Mouse (Mus musculus) midbrain, embryonic 11.5 days (tissue): ENCODE measurements around the gene Pld5. TPM values are rescaled to one million over a fixed set of nuclear protein-coding genes. Genes with fewer than 3 reads are reported as not detected.

Experiments
- ATAC-seq: fragments of 200-750 bp; cut with Nextera tagmentation; 2 replicates; pipeline ENCODE4 v1.8.0; 2017; ENCODE audit warnings: moderate TSS enrichment, moderate library complexity; ENCODE audit not compliant: low FRiP score
- DNase-seq: peaks from one replicate; pipeline ENCODE4 v3.0.0; 2015; ENCODE audit warnings: low spot score; ENCODE audit errors: missing footprints
- H3K27ac ChIP-seq: fragments of 300-500 bp; sonication (generic); 2 replicates; pipeline ENCODE4 v1.5.1; 2014; ENCODE audit warnings: low read depth, low read length
- H3K27me3 ChIP-seq: fragments of 300-500 bp; sonication (generic); 2 replicates; pipeline ENCODE4 v1.6.1; 2014; ENCODE audit warnings: mild to moderate bottlenecking, low read length, moderate library complexity, mixed read lengths; ENCODE audit not compliant: control insufficient read depth, insufficient read depth
- H3K36me3 ChIP-seq: fragments of 300-500 bp; sonication (generic); 2 replicates; pipeline ENCODE4 v1.6.1; 2014; ENCODE audit warnings: mild to moderate bottlenecking, low read length, moderate library complexity, mixed read lengths; ENCODE audit not compliant: control insufficient read depth, insufficient read depth
- H3K4me1 ChIP-seq: fragments of 300-500 bp; sonication (generic); 2 replicates; pipeline ENCODE4 v1.6.1; 2014; ENCODE audit warnings: low read length; ENCODE audit not compliant: control insufficient read depth, insufficient read depth
- H3K4me2 ChIP-seq: fragments of 300-500 bp; sonication (generic); 2 replicates; pipeline ENCODE4 v1.6.1; 2014; ENCODE audit warnings: mild to moderate bottlenecking, moderate library complexity
- H3K4me3 ChIP-seq: fragments of 300-500 bp; sonication (generic); 2 replicates; pipeline ENCODE4 v1.5.1; 2014; ENCODE audit warnings: low read depth, low read length
- H3K9ac ChIP-seq: fragments of 300-500 bp; sonication (generic); 2 replicates; pipeline ENCODE4 v1.6.1; 2014; ENCODE audit warnings: low read length
- H3K9me3 ChIP-seq: fragments of 300-500 bp; sonication (generic); 2 replicates; pipeline ENCODE4 v1.6.1; 2016; ENCODE audit warnings: low read length; ENCODE audit not compliant: control insufficient read depth
- WGBS: fragments of 180-500 bp; shearing (Covaris S2); extraction: QIAGEN DNeasy Blood & Tissue Kit; methylation state at CpG from one replicate; pipeline ENCODE4 v1.1.7; 2014; 5-methylcytosine and 5-hydroxymethylcytosine counted together
- polyA plus RNA-seq: library from polyadenylated mRNA; unstranded; fragments of >200 nt; fragmentation: Nextera tagmentation; extraction: Ambion mirVana; gene quantifications from 2 replicates; pipeline ENCODE4 v1.2.1, GENCODE M21; 2014

The Pld5 gene
- polyA plus RNA-seq, 1 experiment from 2014 or later = 0.75 TPM

GRCm38 (mm10) chr1:176036028-176036427 lies 239.1 kb downstream of the Pld5 start:
- H3K27me3 ChIP-seq = no peaks in the 10 kb centered on the region
- no peak overlapping the region for H3K4me2 ChIP-seq
- H3K4me3 ChIP-seq = no peak overlapping the region
- no peak overlapping the region for H3K9ac ChIP-seq
- H3K36me3 ChIP-seq = no peaks in the 10 kb centered on the region
- no peaks in the 10 kb centered on the region for H3K9me3 ChIP-seq
- no peaks in the 10 kb centered on the region for H3K4me1 ChIP-seq
- WGBS = 73% methylated on average over 3 of the region's 3 CpGs
- DNase-seq (no peak), ATAC-seq (no peak)
- H3K27ac ChIP-seq = no peak overlapping the region

DNA sequence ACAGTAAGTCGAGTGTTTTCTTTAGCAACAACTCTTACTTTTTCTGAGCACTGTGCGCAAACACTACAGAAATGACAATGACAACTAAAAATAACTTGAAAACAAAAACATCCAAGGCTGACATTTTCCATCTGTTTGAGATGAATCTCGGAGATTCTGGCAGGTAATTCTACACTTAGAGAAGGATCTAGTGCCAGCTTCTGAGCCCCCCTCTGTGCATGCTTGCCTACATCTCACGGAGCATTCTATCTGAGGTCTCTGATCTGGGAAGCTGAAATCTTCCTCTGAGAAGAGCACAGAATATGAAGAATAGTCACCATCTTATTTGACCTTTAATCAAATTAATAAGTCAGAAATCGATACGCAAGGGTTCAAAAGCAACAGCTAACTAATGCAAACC lies 240.4 kb downstream of the Pld5 start:
- Histone ChIP-seq H3K9me3 (no peaks in the 10 kb centered on the region), H3K27me3 (no peaks in the 10 kb centered on the region), H3K36me3 (no peaks in the 10 kb centered on the region), H3K27ac (no peak overlapping the region), H3K4me2 (no peak overlapping the region), H3K4me3 (no peak overlapping the region), H3K9ac (no peak overlapping the region), H3K4me1 (no peaks in the 10 kb centered on the region)
- ATAC-seq (no peak), DNase-seq (no peak)
- WGBS = 86% methylated on average over 6 of the region's 6 CpGs

- Histone ChIP-seq H3K4me3 (no peak overlapping the region), H3K36me3 (no peaks in the 10 kb centered on the region), H3K9ac (no peak overlapping the region), H3K9me3 (no peaks in the 10 kb centered on the region), H3K4me2 (no peak overlapping the region), H3K27me3 (no peaks in the 10 kb centered on the region), H3K4me1 (no peaks in the 10 kb centered on the region), H3K27ac (no peak overlapping the region)
- WGBS = 75% methylated on average over 5 of the region's 5 CpGs
- no peak for DNase-seq
- ATAC-seq = no peak
Observed at GRCm38 (mm10) chr1:176033698-176034097, 241.4 kb downstream of the Pld5 start.

- no peaks in the 10 kb centered on the region for H3K36me3 ChIP-seq
- 70% methylated on average over 1 of the region's 1 CpGs for WGBS
- no peaks in the 10 kb centered on the region for H3K9me3 ChIP-seq
- ATAC-seq = no peak
- no peak overlapping the region for H3K9ac ChIP-seq
- H3K4me1 ChIP-seq = no peaks in the 10 kb centered on the region
- H3K27me3 ChIP-seq = no peaks in the 10 kb centered on the region
- H3K4me2 ChIP-seq = no peak overlapping the region
- DNase-seq = no peak
- H3K27ac ChIP-seq = no peak overlapping the region
- no peak overlapping the region for H3K4me3 ChIP-seq
Observed at GRCm38 (mm10) chr1:176029063-176029462, 246.0 kb downstream of the Pld5 start.

DNA sequence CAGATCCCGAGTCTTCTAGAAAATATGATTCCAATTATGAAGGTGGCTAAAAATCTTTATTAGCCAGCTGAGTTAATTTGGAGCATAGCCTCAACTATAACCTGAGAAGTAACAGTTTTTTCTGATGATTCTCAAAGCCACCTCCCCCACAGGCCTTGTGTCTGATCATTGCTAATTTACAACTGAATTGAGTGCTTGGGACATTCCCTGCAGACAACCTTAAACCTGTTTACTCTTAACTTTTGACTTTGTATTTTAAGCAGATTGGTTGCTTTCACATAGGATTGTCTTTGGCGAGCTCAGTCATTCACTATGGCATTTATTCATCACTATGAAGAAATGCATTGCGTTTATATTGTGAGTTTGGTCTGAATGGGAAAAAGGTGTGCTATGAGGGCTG lies 246.7 kb downstream of the Pld5 start:
- H3K4me1 ChIP-seq = no peaks in the 10 kb centered on the region
- no peaks in the 10 kb centered on the region for H3K27me3 ChIP-seq
- H3K9me3 ChIP-seq = no peaks in the 10 kb centered on the region
- DNase-seq = no peak
- H3K4me2 ChIP-seq = no peak overlapping the region
- ATAC-seq = no peak
- H3K4me3 ChIP-seq = no peak overlapping the region
- no peak overlapping the region for H3K9ac ChIP-seq
- no peaks in the 10 kb centered on the region for H3K36me3 ChIP-seq
- H3K27ac ChIP-seq = no peak overlapping the region
- 57% methylated on average over 3 of the region's 3 CpGs for WGBS

DNA sequence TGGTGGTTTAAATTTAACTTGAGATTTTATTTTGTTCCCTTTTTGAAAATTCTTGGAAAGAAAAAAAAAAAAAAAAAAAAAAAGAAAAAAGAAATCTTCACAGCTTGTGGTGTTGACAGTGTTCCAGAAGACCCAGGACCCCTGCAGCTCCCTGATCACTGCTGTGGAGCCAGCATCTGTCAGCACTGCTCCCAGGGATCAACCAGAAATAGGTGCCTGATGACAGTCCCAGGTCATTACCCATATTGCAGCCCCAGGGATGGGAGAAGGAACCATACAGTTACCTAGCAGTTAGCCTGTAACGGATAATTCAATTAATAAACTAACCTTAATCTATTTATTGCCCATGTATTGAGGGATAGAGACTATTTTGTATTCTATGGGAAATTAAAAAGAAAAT lies 250.6 kb downstream of the Pld5 start:
- Histone ChIP-seq H3K27ac (no peak overlapping the region), H3K4me1 (no peaks in the 10 kb centered on the region), H3K4me3 (no peak overlapping the region), H3K27me3 (no peaks in the 10 kb centered on the region), H3K9me3 (no peaks in the 10 kb centered on the region), H3K4me2 (no peak overlapping the region), H3K36me3 (no peaks in the 10 kb centered on the region), H3K9ac (no peak overlapping the region)
- no peak for ATAC-seq
- 31% methylated on average over 1 of the region's 1 CpGs for WGBS
- DNase-seq = no peak

- DNase-seq (no peak), ATAC-seq (no peak)
- Histone ChIP-seq H3K36me3 (no peaks in the 10 kb centered on the region), H3K27me3 (no peaks in the 10 kb centered on the region), H3K27ac (no peak overlapping the region), H3K9ac (no peak overlapping the region), H3K4me3 (no peak overlapping the region), H3K4me2 (no peak overlapping the region), H3K4me1 (peaks cover 7% of the 10 kb centered on the region), H3K9me3 (no peaks in the 10 kb centered on the region)
- WGBS = 93% methylated on average over 3 of the region's 3 CpGs
Observed at GRCm38 (mm10) chr1:176018523-176018922, 256.6 kb downstream of the Pld5 start.

DNA sequence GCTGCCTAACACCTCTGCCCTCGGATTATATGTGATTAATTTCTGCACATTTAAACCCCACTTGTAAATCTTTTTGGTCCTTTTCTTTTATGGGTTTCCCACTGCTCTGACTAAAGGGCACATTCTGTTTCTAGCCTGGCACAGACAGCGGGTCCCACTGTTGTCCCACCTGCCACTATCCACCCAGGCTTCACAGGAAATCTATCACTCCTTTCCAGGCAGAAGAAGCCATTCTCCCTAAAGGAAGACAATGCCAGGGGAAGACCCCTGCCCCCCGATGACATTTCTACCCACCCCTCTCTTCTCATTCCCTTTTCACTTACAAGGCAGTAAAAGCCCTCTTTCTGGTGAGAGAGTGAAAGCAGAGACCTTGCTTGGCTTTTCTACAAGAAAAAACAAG lies 259.0 kb downstream of the Pld5 start:
- Histone ChIP-seq H3K27ac (no peak overlapping the region), H3K4me1 (peaks cover 11% of the 10 kb centered on the region), H3K36me3 (no peaks in the 10 kb centered on the region), H3K9me3 (no peaks in the 10 kb centered on the region), H3K4me2 (no peak overlapping the region), H3K9ac (no peak overlapping the region), H3K4me3 (no peak overlapping the region), H3K27me3 (no peaks in the 10 kb centered on the region)
- DNase-seq = no peak
- 65% methylated on average over 3 of the region's 3 CpGs for WGBS
- ATAC-seq = no peak

DNA sequence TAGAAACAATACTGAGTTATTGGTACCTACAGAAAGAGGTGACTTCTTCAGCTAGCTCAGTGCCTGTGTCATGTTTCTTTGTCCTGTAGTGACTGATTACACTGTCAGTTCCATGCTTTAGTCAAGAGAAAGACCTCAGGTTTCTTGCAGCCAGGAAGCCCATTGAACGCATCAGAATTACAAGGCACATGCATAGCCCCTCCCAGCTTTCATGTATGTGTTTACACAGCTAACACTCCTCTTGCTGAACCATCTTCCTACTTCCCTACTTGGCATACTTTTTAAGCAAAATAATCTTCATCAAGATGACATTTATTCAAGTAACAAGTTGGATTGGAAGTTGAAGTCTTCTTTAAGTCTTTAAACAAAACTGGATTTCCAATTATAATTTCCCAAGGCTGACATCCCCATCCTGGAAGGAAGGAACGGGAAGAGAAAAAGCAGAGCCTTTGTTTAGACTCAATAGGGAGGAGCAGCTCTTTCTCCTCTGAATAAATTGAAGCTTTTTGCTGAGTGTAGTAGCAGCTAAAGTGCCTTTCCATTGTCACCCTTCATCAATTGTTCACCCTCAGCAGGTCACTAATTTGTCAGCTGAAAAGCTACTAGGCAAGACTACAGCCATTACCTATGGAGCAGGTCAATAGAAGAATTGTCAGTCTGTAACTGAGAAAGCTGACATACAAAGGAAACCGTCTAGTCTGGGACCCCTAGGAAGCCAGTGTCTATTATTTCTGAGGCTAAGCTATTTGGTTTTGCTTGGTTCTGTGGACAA lies 261.4 kb downstream of the Pld5 start:
- H3K27ac ChIP-seq = no peak overlapping the region
- H3K4me3 ChIP-seq = no peak overlapping the region
- H3K4me2 ChIP-seq = no peak overlapping the region
- H3K36me3 ChIP-seq = no peaks in the 10 kb centered on the region
- no peak overlapping the region for H3K9ac ChIP-seq
- 13% methylated on average over 3 of the region's 3 CpGs for WGBS
- no peaks in the 10 kb centered on the region for H3K27me3 ChIP-seq
- ATAC-seq (peak; percentile 86), DNase-seq (peak; percentile 90)
- H3K9me3 ChIP-seq = no peaks in the 10 kb centered on the region
- H3K4me1 ChIP-seq = peaks cover 11% of the 10 kb centered on the region
